Mouse (Mus musculus) CH12.LX (cell line): ENCODE data around the gene Rreb1. TPM values are rescaled to one million over a fixed set of nuclear protein-coding genes. Genes with fewer than 3 reads are reported as not detected.

Experiments used
- DNase-seq: peaks from one replicate; pipeline ENCODE4 v3.0.0-alpha.2; 2013; ENCODE audit errors: extremely low read depth
- H3K27ac ChIP-seq: 2 replicates; pipeline ENCODE4 v1.5.1; 2012; ENCODE audit warnings: low read depth, mild to moderate bottlenecking, control low read depth, moderate library complexity; ENCODE audit not compliant: insufficient read depth
- H3K27me3 ChIP-seq: replicated peaks from 2 replicates; pipeline ENCODE3; 2012; ENCODE audit warnings: inconsistent platforms
- H3K36me3 ChIP-seq, 2 experiments: replicated peaks in 1 of 2; 2 replicates each; pipeline versions ENCODE3 to v1.6.1; 2012; ENCODE audit warnings: inconsistent platforms in 1 of 2, low read length in 1 of 2, mild to moderate bottlenecking in 1 of 2, mixed read lengths in 1 of 2, moderate library complexity in 1 of 2; ENCODE audit not compliant: control insufficient read depth in 1 of 2, insufficient read depth in 1 of 2
- H3K4me1 ChIP-seq, 2 experiments: 2 replicates each; pipeline ENCODE4 v1.6.1; 2012; ENCODE audit warnings: inconsistent platforms in 1 of 2, moderate library complexity in 1 of 2; ENCODE audit not compliant: insufficient read depth in 2 of 2, control insufficient read depth in 1 of 2
- H3K4me2 ChIP-seq: 2 replicates; pipeline ENCODE4 v1.6.1; 2012; ENCODE audit warnings: low read depth, mild to moderate bottlenecking, control low read depth; ENCODE audit not compliant: poor library complexity, insufficient read depth, severe bottlenecking
- H3K4me3 ChIP-seq, 3 experiments: fragments of 150-350 bp in 1 of 3; sonication (generic) in 1 of 3; replicated peaks in 1 of 3; 2 replicates each; pipeline versions ENCODE3 to v1.5.1; 2011 to 2012; ENCODE audit warnings: low read depth in 2 of 3, low read length in 2 of 3, mild to moderate bottlenecking in 2 of 3, moderate library complexity in 2 of 3, control low read depth in 1 of 3, improper control_type of control experiment in 1 of 3, inconsistent platforms in 1 of 3, mixed read lengths in 1 of 3; ENCODE audit not compliant: poor library complexity in 1 of 3
- H3K79me2 ChIP-seq: replicated peaks from 2 replicates; pipeline ENCODE4 v1.6.1; 2012; ENCODE audit warnings: mild to moderate bottlenecking, moderate library complexity; ENCODE audit not compliant: control insufficient read depth, poor library complexity, insufficient read depth, severe bottlenecking; ENCODE audit errors: extremely low read depth
- H3K9ac ChIP-seq: 2 replicates; pipeline ENCODE4 v1.6.1; 2012; ENCODE audit warnings: low read depth, mild to moderate bottlenecking, control low read depth, moderate library complexity; ENCODE audit not compliant: insufficient read depth
- H3K9me3 ChIP-seq: replicated peaks from 2 replicates; pipeline ENCODE3; 2012; ENCODE audit warnings: low read length, inconsistent platforms, mixed read lengths
- BHLHE40 ChIP-seq: IDR thresholded peaks from 2 replicates; pipeline ENCODE4 v1.6.1; 2011; ENCODE audit warnings: mild to moderate bottlenecking, low read depth, low read length, improper control_type of control experiment
- CHD1 ChIP-seq: IDR thresholded peaks from 2 replicates; pipeline ENCODE4 v1.6.1; 2012; ENCODE audit warnings: low read depth, low read length, improper control_type of control experiment, inconsistent platforms
- CHD2 ChIP-seq: IDR thresholded peaks from 2 replicates; pipeline ENCODE4 v1.6.1; 2011; ENCODE audit warnings: low read length, improper control_type of control experiment
- CTCF ChIP-seq, 2 experiments: IDR thresholded peaks in 1 of 2; conservative IDR thresholded peaks in 1 of 2; 2 replicates each; pipeline ENCODE4 v1.5.1; 2011 to 2012; ENCODE audit warnings: low read depth in 2 of 2, low read length in 2 of 2, improper control_type of control experiment in 1 of 2, inconsistent platforms in 1 of 2, mild to moderate bottlenecking in 1 of 2, moderate library complexity in 1 of 2
- E2F4 ChIP-seq: IDR thresholded peaks from 2 replicates; pipeline ENCODE4 v1.6.1; 2011; ENCODE audit warnings: low read depth, low read length, improper control_type of control experiment; ENCODE audit not compliant: insufficient replicate concordance
- ELF1 ChIP-seq: IDR thresholded peaks from 2 replicates; pipeline ENCODE4 v1.6.1; 2014; ENCODE audit warnings: low read depth, mild to moderate bottlenecking, inconsistent platforms, low read length, improper control_type of control experiment
- EP300 ChIP-seq: IDR thresholded peaks from 2 replicates; pipeline ENCODE4 v1.6.1; 2011; ENCODE audit warnings: low read length, improper control_type of control experiment
- ETS1 ChIP-seq: conservative IDR thresholded peaks from 2 replicates; pipeline ENCODE4 v1.6.1; 2012; ENCODE audit warnings: low read depth, mild to moderate bottlenecking, inconsistent platforms, low read length, improper control_type of control experiment, moderate library complexity
- GABPA ChIP-seq: IDR thresholded peaks from 2 replicates; pipeline ENCODE4 v1.6.1; 2012; ENCODE audit warnings: low read depth, low read length, improper control_type of control experiment, inconsistent platforms; ENCODE audit not compliant: insufficient replicate concordance
- HCFC1 ChIP-seq: IDR thresholded peaks from 2 replicates; pipeline ENCODE4 v1.6.1; 2012; ENCODE audit warnings: low read depth, mild to moderate bottlenecking, inconsistent platforms, low read length, improper control_type of control experiment
- IRF4 ChIP-seq: IDR thresholded peaks from 2 replicates; pipeline ENCODE4 v1.6.1; 2014; ENCODE audit warnings: low read depth, mild to moderate bottlenecking, inconsistent platforms, low read length, improper control_type of control experiment
- JUN ChIP-seq: IDR thresholded peaks from 2 replicates; pipeline ENCODE4 v1.6.1; 2011; ENCODE audit warnings: low read depth, mild to moderate bottlenecking, low read length, improper control_type of control experiment, moderate library complexity; ENCODE audit not compliant: insufficient read depth
- JUND ChIP-seq: conservative IDR thresholded peaks from 2 replicates; pipeline ENCODE4 v1.6.1; 2011; ENCODE audit warnings: low read depth, low read length, improper control_type of control experiment
- KAT2A ChIP-seq: IDR thresholded peaks from 2 replicates; pipeline ENCODE4 v1.6.1; 2012; ENCODE audit warnings: low read length, improper control_type of control experiment, inconsistent platforms; ENCODE audit not compliant: insufficient replicate concordance
- MAFK ChIP-seq: IDR thresholded peaks from 2 replicates; pipeline ENCODE4 v1.6.1; 2011; ENCODE audit warnings: low read length, improper control_type of control experiment; ENCODE audit not compliant: insufficient replicate concordance
- MAX ChIP-seq: IDR thresholded peaks from 2 replicates; pipeline ENCODE4 v1.6.1; 2011; ENCODE audit warnings: low read length, improper control_type of control experiment
- MAZ ChIP-seq: IDR thresholded peaks from 2 replicates; pipeline ENCODE4 v1.6.1; 2012; ENCODE audit warnings: low read depth, mild to moderate bottlenecking, inconsistent platforms, low read length, improper control_type of control experiment, moderate library complexity
- MEF2A ChIP-seq: IDR thresholded peaks from 2 replicates; pipeline ENCODE4 v1.6.1; 2014; ENCODE audit warnings: low read depth, mild to moderate bottlenecking, inconsistent platforms, low read length, improper control_type of control experiment, borderline replicate concordance
- MXI1 ChIP-seq: IDR thresholded peaks from 2 replicates; pipeline ENCODE4 v1.6.1; 2011; ENCODE audit warnings: mild to moderate bottlenecking, low read depth, low read length, improper control_type of control experiment
- MYC ChIP-seq: IDR thresholded peaks from 2 replicates; pipeline ENCODE4 v1.6.1; 2011; ENCODE audit warnings: low read depth, mild to moderate bottlenecking, improper control_type of control experiment, low read length
- NELFE ChIP-seq: IDR thresholded peaks from 2 replicates; pipeline ENCODE4 v1.6.1; 2011; ENCODE audit warnings: low read depth, low read length, improper control_type of control experiment
- NRF1 ChIP-seq: IDR thresholded peaks from 2 replicates; pipeline ENCODE4 v1.6.1; 2014; ENCODE audit warnings: low read depth, mild to moderate bottlenecking, inconsistent platforms, low read length, improper control_type of control experiment, moderate library complexity
- PAX5 ChIP-seq: IDR thresholded peaks from 2 replicates; pipeline ENCODE4 v1.6.1; 2012; ENCODE audit warnings: low read length, inconsistent platforms, mixed read lengths
- POLR2A ChIP-seq: IDR thresholded peaks from 2 replicates; pipeline ENCODE4 v1.6.1; 2011; ENCODE audit warnings: low read depth, mild to moderate bottlenecking, improper control_type of control experiment, low read length
- POLR2AphosphoS2 ChIP-seq: IDR thresholded peaks from 2 replicates; pipeline ENCODE4 v1.6.1; 2011; ENCODE audit warnings: low read depth, low read length, improper control_type of control experiment
- RAD21 ChIP-seq: IDR thresholded peaks from 2 replicates; pipeline ENCODE4 v1.6.1; 2011; ENCODE audit warnings: low read depth, mild to moderate bottlenecking, low read length, improper control_type of control experiment, moderate library complexity
- RCOR1 ChIP-seq: conservative IDR thresholded peaks from 2 replicates; pipeline ENCODE4 v1.6.1; 2012; ENCODE audit warnings: low read depth, mild to moderate bottlenecking, inconsistent platforms, low read length, improper control_type of control experiment
- SIN3A ChIP-seq: IDR thresholded peaks from 2 replicates; pipeline ENCODE4 v1.6.1; 2012; ENCODE audit warnings: low read length, improper control_type of control experiment, inconsistent platforms
- SMC3 ChIP-seq: IDR thresholded peaks from 2 replicates; pipeline ENCODE4 v1.6.1; 2011; ENCODE audit warnings: low read depth, low read length, improper control_type of control experiment
- TBP ChIP-seq: conservative IDR thresholded peaks from 2 replicates; pipeline ENCODE4 v1.6.1; 2011; ENCODE audit warnings: low read depth, low read length, improper control_type of control experiment
- TCF12 ChIP-seq: IDR thresholded peaks from 2 replicates; pipeline ENCODE4 v1.6.1; 2014; ENCODE audit warnings: low read depth, mild to moderate bottlenecking, inconsistent platforms, low read length, improper control_type of control experiment
- UBTF ChIP-seq: IDR thresholded peaks from 2 replicates; pipeline ENCODE4 v1.6.1; 2012; ENCODE audit warnings: low read depth, mild to moderate bottlenecking, inconsistent platforms, low read length, improper control_type of control experiment, moderate library complexity
- USF1 ChIP-seq: IDR thresholded peaks from 2 replicates; pipeline ENCODE4 v1.6.1; 2014; ENCODE audit warnings: low read depth, mild to moderate bottlenecking, inconsistent platforms, low read length, improper control_type of control experiment
- USF2 ChIP-seq: conservative IDR thresholded peaks from 2 replicates; pipeline ENCODE4 v1.6.1; 2011; ENCODE audit warnings: low read depth, low read length, improper control_type of control experiment
- ZC3H11A ChIP-seq: IDR thresholded peaks from 2 replicates; pipeline ENCODE4 v1.6.1; 2012; ENCODE audit warnings: low read depth, mild to moderate bottlenecking, inconsistent platforms, low read length, improper control_type of control experiment
- ZKSCAN1 ChIP-seq: IDR thresholded peaks from 2 replicates; pipeline ENCODE4 v1.6.1; 2012; ENCODE audit warnings: low read depth, inconsistent platforms, low read length, improper control_type of control experiment, borderline replicate concordance
- ZMIZ1 ChIP-seq: IDR thresholded peaks from 2 replicates; pipeline ENCODE4 v1.6.1; 2012; ENCODE audit warnings: low read depth, mild to moderate bottlenecking, inconsistent platforms, low read length, improper control_type of control experiment
- ZNF384 ChIP-seq: IDR thresholded peaks from 2 replicates; pipeline ENCODE4 v1.6.1; 2012; ENCODE audit warnings: low read depth, low read length, improper control_type of control experiment, inconsistent platforms
- dilution Hi-C: fragments of 300-500 bp; cut with MboI; formaldehyde crosslinking; loops from 2 replicates; pipeline ENCODE4 v1.14.3; 2020; ENCODE audit warnings: low sequenced_read_pairs; ENCODE audit not compliant: extremely low pct_unique_long_range_greater_than_20kb, extremely low pct_ligation_motif_present
- in situ Hi-C: fragments of 300-500 bp; cut with MboI; formaldehyde crosslinking; loops from 3 replicates; pipeline ENCODE4 v1.14.3; 2019; ENCODE audit warnings: low sequenced_read_pairs, low pct_ligation_motif_present, low pct_unique_long_range_greater_than_20kb, mixed read lengths
- polyA plus RNA-seq: library from polyadenylated mRNA; unstranded; fragments of >175 nt; gene quantifications from 2 replicates; pipeline ENCODE4 v1.2.1, GENCODE M21; 2012; ENCODE audit warnings: low read depth; ENCODE audit not compliant: insufficient read length
- total RNA-seq, 2 experiments: library from RNA; depleted of rRNA; stranded (reverse); fragments of 300-350 nt in 1 of 2; fragments of >200 nt in 1 of 2; gene quantifications; 2 replicates each; pipeline ENCODE4 v1.2.3; 2012 to 2014

Rreb1 gene
- total and polyA plus RNA-seq, 3 experiments, result 1.0 to 10.2 (median 5.3) TPM

GRCm38 (mm10) chr13:37873125-37873891 is 95.1 kb downstream of the Rreb1 start:
- dilution Hi-C loops (no loop called here), in situ Hi-C loops (no loop called here)
- H3K27me3 ChIP-seq, result no peaks in the 10 kb centered on the region
- H3K27ac ChIP-seq, result peak overlapping the region; percentile 91
- peak overlapping the region; percentile 30 to 45 (median 43) for H3K4me3 ChIP-seq
- peaks cover 0 to 1% of the 10 kb centered on the region in 2 experiments for H3K36me3 ChIP-seq
- peaks cover 24 to 76% of the 10 kb centered on the region in 2 experiments for H3K4me1 ChIP-seq
- H3K9me3 ChIP-seq, result no peaks in the 10 kb centered on the region
- H3K4me2 ChIP-seq, result peak overlapping the region; percentile 62
- peaks cover 40% of the 10 kb centered on the region for H3K79me2 ChIP-seq
- peak; percentile 94 for TF ChIP-seq IRF4
- no peak for TF ChIP-seq KAT2A
- peak; percentile 54; the same call in 1 of the 2 replicates for TF ChIP-seq SIN3A
- TF ChIP-seq POLR2A, result peak; percentile 40
- no peak for TF ChIP-seq UBTF
- TF ChIP-seq PAX5, result no peak
- TF ChIP-seq MEF2A, result peak; percentile 76
- no peak for TF ChIP-seq MAFK
- peak; percentile 66; the same call in 1 of the 2 replicates for TF ChIP-seq JUND
- TF ChIP-seq RCOR1, result 0 out of 2 replicates have a peak, but pooled peaks have one; percentile 42
- peak; percentile 93 for TF ChIP-seq BHLHE40
- TF ChIP-seq NELFE, result no peak
- TF ChIP-seq TCF12, result peak; percentile 91
- TF ChIP-seq MAX, result peak; percentile 92
- peak; percentile 55 for TF ChIP-seq NRF1
- no peak for TF ChIP-seq USF1
- no peak for TF ChIP-seq ZC3H11A
- TF ChIP-seq MXI1, result peak; percentile 82
- no peak for TF ChIP-seq SMC3
- TF ChIP-seq JUN, result peak; percentile 74
- peak; percentile 94 for TF ChIP-seq MAZ
- TF ChIP-seq MYC, result peak; percentile 98
- 0 out of 2 replicates have a peak, but pooled peaks have one; percentile 58 for TF ChIP-seq TBP
- peak; percentile 33; the same call in 1 of the 2 replicates for TF ChIP-seq ELF1
- TF ChIP-seq GABPA, result no peak
- TF ChIP-seq ETS1, result peak; percentile 76
- TF ChIP-seq HCFC1, result no peak
- peak; percentile 83 for TF ChIP-seq EP300
- no peak for TF ChIP-seq POLR2AphosphoS2
- TF ChIP-seq ZNF384, result 0 out of 2 replicates have a peak, but pooled peaks have one; percentile 22
- peak; percentile 89; the same call in 1 of the 2 replicates for TF ChIP-seq CHD1
- no peak for TF ChIP-seq ZMIZ1
- TF ChIP-seq RAD21, result peak; percentile 6; the same call in 1 of the 2 replicates
- TF ChIP-seq ZKSCAN1, result peak; percentile 72
- no peak for TF ChIP-seq USF2
- TF ChIP-seq CHD2, result peak; percentile 79
- 0 out of 2 replicates have a peak, but pooled peaks have one; percentile 48 for TF ChIP-seq E2F4
- TF ChIP-seq CTCF (conservative IDR thresholded peaks at IDR 0.05 in 1 of 2, IDR thresholded peaks at IDR 0.05 in 1 of 2; ENCODE audit: low read depth in 2 of 2, low read length in 2 of 2), result no peak
- TF ChIP-seq, all 38 proteins: peak for 24
- peak; percentile 84 for DNase-seq
- H3K9ac ChIP-seq, result peak overlapping the region; percentile 45
